Mouse (Mus musculus): ENCODE measurements around the gene Rab7b. TPM values are rescaled to one million over a fixed set of nuclear protein-coding genes. Genes with fewer than 3 reads are reported as not detected.

Rab7b gene
- total RNA-seq, 2 experiments from 2014 or later = 0.58 to 2.6 TPM

GRCm38 (mm10) chr1:131760428-131760820 is 71.9 kb downstream of the Rab7b start:
- ATAC-seq (replicated peaks; ENCODE audit: low FRiP score, poor library complexity, severe bottlenecking) = no peak

- ATAC-seq (replicated peaks; ENCODE audit: low FRiP score, poor library complexity, severe bottlenecking) = no peak
Measured at GRCm38 (mm10) chr1:131761079-131761831, 72.8 kb downstream of the Rab7b start.

DNA sequence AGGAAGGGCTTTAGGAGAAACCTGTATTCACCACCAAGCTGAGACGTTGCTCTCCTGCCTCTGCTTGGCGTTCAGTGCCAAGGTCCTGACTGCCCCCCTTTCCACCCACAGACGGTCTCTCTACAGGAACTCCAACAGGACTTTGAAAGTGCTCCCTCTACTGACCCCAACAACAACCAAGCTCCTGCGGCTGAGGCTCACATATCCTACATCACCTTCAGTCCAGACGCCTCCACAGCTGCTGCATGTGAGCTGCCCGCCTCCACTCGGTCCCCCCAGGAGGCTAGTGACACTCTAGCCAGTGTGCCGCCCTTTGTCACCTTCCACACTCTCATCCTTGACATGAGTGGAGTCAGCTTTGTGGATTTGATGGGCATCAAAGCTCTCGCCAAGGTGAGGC is 75.2 kb downstream of the Rab7b start:
- ATAC-seq (replicated peaks; ENCODE audit: low FRiP score, poor library complexity, severe bottlenecking) = no peak

- no peak for ATAC-seq (replicated peaks; ENCODE audit: low FRiP score, poor library complexity, severe bottlenecking)
Measured at GRCm38 (mm10) chr1:131764581-131765338, 76.3 kb downstream of the Rab7b start.

Other genes with a start within 250 kb of the Rab7b start
- gene Srgap2, start 161.3 kb upstream of the Rab7b start, total RNA-seq (2015; ENCODE audit: low replicate concordance) = 16.7 and 20.7 TPM in 2 replicates
- 9.9 and 16.5 TPM in 2 replicates for gene Srgap2, start 161.3 kb upstream of the Rab7b start, total RNA-seq (2017; ENCODE audit: low replicate concordance)
- gene Fam72a, start 160.8 kb upstream of the Rab7b start, total RNA-seq (2015; ENCODE audit: low replicate concordance) = 3.1 TPM in 1 of 2 replicates, not detected in the other
- gene Fam72a, start 160.8 kb upstream of the Rab7b start, total RNA-seq (2017; ENCODE audit: low replicate concordance) = 0.43 TPM in 1 of 2 replicates, not detected in the other
- not detected in 2 replicates for gene Avpr1b, start 89.5 kb upstream of the Rab7b start, total RNA-seq (2015; ENCODE audit: low replicate concordance)
- not detected in 2 replicates for gene Avpr1b, start 89.5 kb upstream of the Rab7b start, total RNA-seq (2017; ENCODE audit: low replicate concordance)
- 1,800 and 1,836 TPM in 2 replicates for gene Ctse, start 50.4 kb upstream of the Rab7b start, total RNA-seq (2015; ENCODE audit: low replicate concordance)
- gene Ctse, start 50.4 kb upstream of the Rab7b start, total RNA-seq (2017; ENCODE audit: low replicate concordance) = 1,272 and 1,472 TPM in 2 replicates
- not detected in 2 replicates for gene Slc26a9, start 55.3 kb downstream of the Rab7b start, total RNA-seq (2015; ENCODE audit: low replicate concordance)
- not detected in 2 replicates for gene Slc26a9, start 55.3 kb downstream of the Rab7b start, total RNA-seq (2017; ENCODE audit: low replicate concordance)
- not detected in 2 replicates for gene Pm20d1, start 108.7 kb downstream of the Rab7b start, total RNA-seq (2015; ENCODE audit: low replicate concordance)
- gene Pm20d1, start 108.7 kb downstream of the Rab7b start, total RNA-seq (2017; ENCODE audit: low replicate concordance) = not detected in 2 replicates
- 0.96 and 1.3 TPM in 2 replicates for gene Slc41a1, start 138.8 kb downstream of the Rab7b start, total RNA-seq (2015; ENCODE audit: low replicate concordance)
- gene Slc41a1, start 138.8 kb downstream of the Rab7b start, total RNA-seq (2017; ENCODE audit: low replicate concordance) = 0.56 TPM in 1 of 2 replicates, not detected in the other
- 9.0 and 11.3 TPM in 2 replicates for gene Rab29, start 178.5 kb downstream of the Rab7b start, total RNA-seq (2015; ENCODE audit: low replicate concordance)
- 5.2 and 14.2 TPM in 2 replicates for gene Rab29, start 178.5 kb downstream of the Rab7b start, total RNA-seq (2017; ENCODE audit: low replicate concordance)
- 35.0 and 47.6 TPM in 2 replicates for gene Nucks1, start 221.8 kb downstream of the Rab7b start, total RNA-seq (2015; ENCODE audit: low replicate concordance)
- gene Nucks1, start 221.8 kb downstream of the Rab7b start, total RNA-seq (2017; ENCODE audit: low replicate concordance) = 77.1 and 83.3 TPM in 2 replicates

Data from erythroblast, adult 5-6 weeks (primary cell).